Mouse (Mus musculus): Measurements from ENCODE around the gene Gm49384. TPM values are rescaled to one million over a fixed set of nuclear protein-coding genes. Genes with fewer than 3 reads are reported as not detected.
A peak's percentile ranks its signal among the peaks of the same experiment; 100 is the strongest.

Gm49384 gene
- polyA plus RNA-seq, 1 experiment from 2014 or later, result 25.8 TPM

DNA sequence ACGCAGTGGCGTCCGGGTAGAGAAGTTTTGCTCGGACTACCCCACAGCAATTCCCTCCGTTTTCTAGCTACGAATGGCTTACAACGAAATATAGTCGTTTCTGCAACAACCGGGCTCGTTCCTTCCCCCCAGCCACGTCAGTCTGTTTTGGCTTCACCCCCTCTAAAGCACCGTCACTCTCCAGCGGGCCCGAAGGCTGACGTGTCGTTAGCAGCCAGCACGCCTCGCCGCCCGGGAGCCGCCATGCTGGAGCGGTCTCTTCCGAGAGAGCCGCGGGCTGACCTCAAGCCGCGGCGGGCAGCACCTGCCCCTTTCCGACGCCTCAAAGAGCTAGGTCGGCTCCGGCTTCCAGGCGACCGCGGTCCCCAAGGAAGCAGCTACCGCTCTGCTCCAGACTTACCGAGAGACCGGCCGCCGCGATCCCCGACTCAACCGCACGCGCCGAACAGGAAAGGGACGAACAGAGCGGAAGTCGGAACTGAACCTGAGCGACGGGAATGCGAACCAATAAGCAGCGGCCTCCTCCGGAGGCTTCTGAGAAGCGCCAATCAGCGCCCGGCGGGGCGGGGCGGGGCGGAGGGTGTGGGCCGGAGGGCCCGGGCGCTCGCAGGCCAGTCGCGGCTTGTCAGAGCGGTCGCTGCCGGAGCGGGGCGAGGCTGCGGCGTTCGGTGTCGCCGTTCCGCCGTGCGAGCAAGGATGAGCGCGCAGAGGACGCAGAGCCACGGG, 20.3 kb downstream of the Gm49384 start, which contains the start of the genes Rpl36al and Mgat2:
Gene Rpl36al (minus strand): TSS at position 501 of the 726 bp plus-strand sequence.
Gene Mgat2 (plus strand): TSS at position 575 of the 726 bp plus-strand sequence.
- H3K4me3 ChIP-seq (ENCODE audit: low read depth, low read length), result peak within 1 kb of the TSS; percentile 88
- peaks cover 16% of the 10 kb centered on the region for H3K4me1 ChIP-seq (replicated peaks; ENCODE audit: control insufficient read depth, insufficient read depth, low read length)
- ATAC-seq (replicated peaks; ENCODE audit: low FRiP score, low TSS enrichment, low read depth), result peak; percentile 98
- peak within 1 kb of the TSS; percentile 89 for H3K4me2 ChIP-seq (ENCODE audit: low read length)
- H3K9ac ChIP-seq (ENCODE audit: low read length), result peak within 1 kb of the TSS; percentile 81
- H3K27ac ChIP-seq (ENCODE audit: low read depth), result peak within 1 kb of the TSS; percentile 83
- WGBS, result under 1% methylated on average over 77 of the region's 84 CpGs
- H3K9me3 ChIP-seq (ENCODE audit: control insufficient read depth, low read length), result no peaks in the 10 kb centered on the region
- H3K27me3 ChIP-seq (replicated peaks; ENCODE audit: control insufficient read depth, insufficient read depth, low read length), result no peaks in the 10 kb centered on the region
- DNase-seq (ENCODE audit: low spot score), result peak; percentile 97
- H3K36me3 ChIP-seq (ENCODE audit: control insufficient read depth, insufficient read depth, low read length), result peaks cover 23% of the 10 kb centered on the region

DNA sequence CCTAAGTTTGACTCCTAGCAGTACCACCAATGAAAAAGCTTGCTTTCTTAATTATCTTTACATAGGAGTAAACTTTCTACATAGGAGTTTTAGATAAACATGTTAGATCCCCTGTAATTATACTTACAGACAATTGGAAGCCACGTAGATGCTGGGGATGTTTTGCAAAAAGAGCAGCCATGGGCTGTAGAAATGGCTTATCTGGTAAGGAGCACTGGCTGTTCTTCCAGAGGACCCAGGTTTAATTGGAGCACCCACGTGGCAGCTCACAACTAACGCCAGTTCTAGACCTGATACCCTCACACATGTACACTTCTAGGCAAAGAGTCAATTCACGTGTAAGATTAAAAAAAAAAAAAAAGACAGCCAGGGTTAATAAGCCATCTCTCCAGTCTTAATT, 22.3 kb downstream of the Gm49384 start:
- WGBS, result 85% methylated on average over 4 of the region's 4 CpGs

DNA sequence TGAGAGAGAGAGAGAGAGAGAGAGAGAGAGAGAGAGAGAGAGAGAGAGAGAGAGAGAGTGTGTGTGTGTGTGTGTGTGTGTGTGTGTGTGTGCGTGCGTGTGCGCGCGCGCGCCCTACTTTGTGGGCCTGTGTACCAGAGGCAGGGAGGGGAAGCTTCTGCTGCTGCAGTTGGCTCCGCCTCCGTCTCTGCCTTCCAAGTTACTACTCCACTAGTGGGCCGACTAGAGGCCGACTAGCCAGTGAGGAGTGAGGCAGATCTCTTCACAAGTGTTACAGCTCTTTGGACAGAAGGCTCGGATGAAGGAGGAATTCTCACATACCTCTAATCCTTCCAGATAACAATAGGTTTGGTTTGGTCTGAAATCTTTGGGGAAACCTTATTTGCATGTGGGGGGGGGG, 24.7 kb downstream of the Gm49384 start:
- no peaks in the 10 kb centered on the region for H3K27me3 ChIP-seq (replicated peaks; ENCODE audit: control insufficient read depth, insufficient read depth, low read length)
- H3K36me3 ChIP-seq (ENCODE audit: control insufficient read depth, insufficient read depth, low read length), result peaks cover 35% of the 10 kb centered on the region
- 62% methylated on average over 12 of the region's 12 CpGs for WGBS
- H3K9me3 ChIP-seq (ENCODE audit: control insufficient read depth, low read length), result no peaks in the 10 kb centered on the region
- no peak overlapping the region for H3K4me2 ChIP-seq (ENCODE audit: low read length)
- H3K4me1 ChIP-seq (replicated peaks; ENCODE audit: control insufficient read depth, insufficient read depth, low read length), result no peaks in the 10 kb centered on the region
- no peak for ATAC-seq (replicated peaks; ENCODE audit: low FRiP score, low TSS enrichment, low read depth)
- no peak for DNase-seq (ENCODE audit: low spot score)
- H3K9ac ChIP-seq (ENCODE audit: low read length), result no peak overlapping the region
- H3K4me3 ChIP-seq (ENCODE audit: low read depth, low read length), result no peak overlapping the region
- H3K27ac ChIP-seq (ENCODE audit: low read depth), result no peak overlapping the region

More for the DNA sequence above, 22.3 kb downstream of the Gm49384 start:
- DNase-seq (ENCODE audit: low spot score), result no peak
- H3K27me3 ChIP-seq (replicated peaks; ENCODE audit: control insufficient read depth, insufficient read depth, low read length), result no peaks in the 10 kb centered on the region
- H3K9ac ChIP-seq (ENCODE audit: low read length), result no peak overlapping the region
- no peak overlapping the region for H3K4me2 ChIP-seq (ENCODE audit: low read length)
- no peaks in the 10 kb centered on the region for H3K9me3 ChIP-seq (ENCODE audit: control insufficient read depth, low read length)
- peaks cover 9% of the 10 kb centered on the region for H3K4me1 ChIP-seq (replicated peaks; ENCODE audit: control insufficient read depth, insufficient read depth, low read length)
- H3K4me3 ChIP-seq (ENCODE audit: low read depth, low read length), result no peak overlapping the region
- ATAC-seq (replicated peaks; ENCODE audit: low FRiP score, low TSS enrichment, low read depth), result no peak
- H3K36me3 ChIP-seq (ENCODE audit: control insufficient read depth, insufficient read depth, low read length), result peaks cover 16% of the 10 kb centered on the region
- H3K27ac ChIP-seq (ENCODE audit: low read depth), result no peak overlapping the region

DNA sequence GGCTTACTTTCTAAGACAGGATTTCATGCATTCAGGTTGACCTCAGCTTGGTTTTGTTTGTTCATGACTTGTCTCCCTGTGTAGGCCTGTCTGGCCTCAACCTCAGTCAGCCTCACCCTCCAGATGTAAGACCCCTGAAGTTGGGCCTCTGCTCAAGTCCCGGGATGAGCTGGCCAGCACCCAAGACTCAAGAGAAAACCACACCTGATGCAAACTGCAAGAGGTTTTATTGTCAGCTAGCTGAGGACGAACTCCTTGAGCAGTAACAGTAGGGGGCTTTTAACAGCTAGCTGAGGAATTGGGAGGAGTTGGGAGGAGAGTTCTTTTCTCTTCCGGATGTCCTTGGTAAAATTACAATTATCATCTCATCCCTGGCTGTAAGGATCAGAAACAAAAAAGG, 26.5 kb downstream of the Gm49384 start:
- no peak overlapping the region for H3K9ac ChIP-seq (ENCODE audit: low read length)
- H3K4me3 ChIP-seq (ENCODE audit: low read depth, low read length), result no peak overlapping the region
- H3K36me3 ChIP-seq (ENCODE audit: control insufficient read depth, insufficient read depth, low read length), result peaks cover 48% of the 10 kb centered on the region
- no peak overlapping the region for H3K27ac ChIP-seq (ENCODE audit: low read depth)
- DNase-seq (ENCODE audit: low spot score) (no peak), ATAC-seq (replicated peaks; ENCODE audit: low FRiP score, low TSS enrichment, low read depth) (no peak)
- no peaks in the 10 kb centered on the region for H3K27me3 ChIP-seq (replicated peaks; ENCODE audit: control insufficient read depth, insufficient read depth, low read length)
- no peaks in the 10 kb centered on the region for H3K4me1 ChIP-seq (replicated peaks; ENCODE audit: control insufficient read depth, insufficient read depth, low read length)
- no peaks in the 10 kb centered on the region for H3K9me3 ChIP-seq (ENCODE audit: control insufficient read depth, low read length)
- 88% methylated on average over 3 of the region's 3 CpGs for WGBS
- no peak overlapping the region for H3K4me2 ChIP-seq (ENCODE audit: low read length)

DNA sequence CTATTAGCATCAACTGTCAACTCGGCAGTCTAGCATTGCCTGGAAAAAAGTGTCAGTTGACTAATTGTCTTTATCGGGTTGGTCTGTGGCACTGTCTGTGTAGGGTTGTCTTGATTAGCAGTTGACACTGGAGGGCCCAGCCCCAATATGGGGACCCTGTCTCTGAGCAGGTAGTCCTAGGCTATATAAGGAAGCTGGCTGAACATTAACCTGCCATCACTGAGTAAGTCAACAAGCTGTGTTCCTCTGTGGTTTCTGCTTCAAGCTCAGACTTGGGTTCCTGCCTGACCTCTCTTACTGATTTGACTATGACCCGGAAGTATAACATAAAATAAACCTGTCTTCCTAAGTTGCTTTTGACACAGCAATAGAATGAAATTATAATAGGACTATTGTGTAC, 28.1 kb downstream of the Gm49384 start:
- WGBS, result 86% methylated on average over 3 of the region's 3 CpGs
- no peak overlapping the region for H3K4me2 ChIP-seq (ENCODE audit: low read length)
- no peaks in the 10 kb centered on the region for H3K4me1 ChIP-seq (replicated peaks; ENCODE audit: control insufficient read depth, insufficient read depth, low read length)
- no peak overlapping the region for H3K27ac ChIP-seq (ENCODE audit: low read depth)
- no peaks in the 10 kb centered on the region for H3K27me3 ChIP-seq (replicated peaks; ENCODE audit: control insufficient read depth, insufficient read depth, low read length)
- H3K36me3 ChIP-seq (ENCODE audit: control insufficient read depth, insufficient read depth, low read length), result peaks cover 38% of the 10 kb centered on the region
- no peak overlapping the region for H3K4me3 ChIP-seq (ENCODE audit: low read depth, low read length)
- ATAC-seq (replicated peaks; ENCODE audit: low FRiP score, low TSS enrichment, low read depth) (no peak), DNase-seq (ENCODE audit: low spot score) (no peak)
- no peak overlapping the region for H3K9ac ChIP-seq (ENCODE audit: low read length)
- no peaks in the 10 kb centered on the region for H3K9me3 ChIP-seq (ENCODE audit: control insufficient read depth, low read length)

DNA sequence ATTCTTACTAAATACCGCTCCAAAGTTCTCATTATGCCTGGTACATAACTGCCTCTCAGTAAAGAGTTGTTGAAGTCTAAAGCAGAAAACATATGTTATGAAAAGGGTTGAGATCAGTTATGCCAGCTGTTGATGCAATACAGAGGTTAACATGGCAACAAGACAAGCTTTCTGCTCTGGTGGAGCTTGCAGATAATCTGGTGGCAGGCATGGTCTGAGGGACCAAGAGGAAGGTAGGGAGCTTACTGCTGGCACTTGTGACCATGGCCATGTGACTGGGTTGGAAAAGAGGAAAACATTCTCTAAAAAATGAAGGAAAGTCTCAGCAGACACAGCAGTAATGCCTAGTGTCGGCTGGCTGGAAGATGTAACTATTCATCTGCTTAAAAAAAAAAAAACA, 32.8 kb downstream of the Gm49384 start:
- no peak overlapping the region for H3K4me3 ChIP-seq (ENCODE audit: low read depth, low read length)
- H3K27me3 ChIP-seq (replicated peaks; ENCODE audit: control insufficient read depth, insufficient read depth, low read length), result no peaks in the 10 kb centered on the region
- ATAC-seq (replicated peaks; ENCODE audit: low FRiP score, low TSS enrichment, low read depth) (no peak), DNase-seq (ENCODE audit: low spot score) (no peak)
- no peak overlapping the region for H3K9ac ChIP-seq (ENCODE audit: low read length)
- no peaks in the 10 kb centered on the region for H3K9me3 ChIP-seq (ENCODE audit: control insufficient read depth, low read length)
- H3K4me1 ChIP-seq (replicated peaks; ENCODE audit: control insufficient read depth, insufficient read depth, low read length), result peaks cover 12% of the 10 kb centered on the region
- H3K4me2 ChIP-seq (ENCODE audit: low read length), result no peak overlapping the region
- 90% methylated on average over 2 of the region's 2 CpGs for WGBS
- peaks cover 27% of the 10 kb centered on the region for H3K36me3 ChIP-seq (ENCODE audit: control insufficient read depth, insufficient read depth, low read length)
- no peak overlapping the region for H3K27ac ChIP-seq (ENCODE audit: low read depth)

DNA sequence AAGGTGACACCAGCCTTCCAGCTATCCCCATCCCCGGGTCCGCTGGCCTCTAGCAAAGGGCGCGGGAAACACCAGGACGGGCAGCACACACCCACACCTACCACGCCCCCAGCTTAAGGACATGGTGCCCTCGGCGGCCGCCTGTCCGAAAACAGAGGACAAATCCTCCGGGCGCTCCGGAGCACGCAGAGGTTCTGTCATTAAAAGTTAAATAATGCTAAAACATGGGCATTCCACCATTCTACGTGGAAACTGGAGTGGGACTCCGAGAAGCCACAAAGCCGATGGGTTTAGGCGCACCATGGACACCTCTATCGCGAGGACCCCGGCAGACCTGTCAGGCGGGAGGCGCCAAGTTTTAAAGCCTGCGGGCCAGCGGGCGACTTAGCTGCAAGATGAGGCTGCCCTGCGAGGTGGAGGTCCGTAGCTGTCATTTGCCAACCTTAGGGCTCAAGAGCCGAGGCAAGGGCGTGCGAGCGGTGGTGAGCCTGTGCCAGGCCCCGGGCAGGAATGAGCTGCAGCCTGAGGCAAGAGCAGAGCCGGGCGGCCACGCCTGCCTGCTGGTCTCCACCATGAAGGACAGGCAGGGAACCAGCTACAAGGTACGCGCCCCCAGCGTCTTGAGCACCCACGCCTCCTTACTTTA, 35.5 kb downstream of the Gm49384 start, which contains the start of gene Lrr1:
Gene Lrr1 (plus strand): TSS at position 354 of the 646 bp plus-strand sequence.
- Histone ChIP-seq H3K4me3 (ENCODE audit: low read depth, low read length) (peak within 1 kb of the TSS; percentile 74), H3K4me2 (ENCODE audit: low read length) (peak within 1 kb of the TSS; percentile 88), H3K4me1 (replicated peaks; ENCODE audit: control insufficient read depth, insufficient read depth, low read length) (peaks cover 12% of the 10 kb centered on the region), H3K9ac (ENCODE audit: low read length) (peak within 1 kb of the TSS; percentile 66), H3K9me3 (ENCODE audit: control insufficient read depth, low read length) (no peaks in the 10 kb centered on the region), H3K36me3 (ENCODE audit: control insufficient read depth, insufficient read depth, low read length) (peaks cover 7% of the 10 kb centered on the region; the same call in 1 of the 2 replicates), H3K27ac (ENCODE audit: low read depth) (peak within 1 kb of the TSS; percentile 65; the same call in 1 of the 2 replicates), H3K27me3 (replicated peaks; ENCODE audit: control insufficient read depth, insufficient read depth, low read length) (no peaks in the 10 kb centered on the region)
- under 1% methylated on average over 40 of the region's 40 CpGs for WGBS
- DNase-seq (ENCODE audit: low spot score) (peak; percentile 98), ATAC-seq (replicated peaks; ENCODE audit: low FRiP score, low TSS enrichment, low read depth) (peak; percentile 91)

DNA sequence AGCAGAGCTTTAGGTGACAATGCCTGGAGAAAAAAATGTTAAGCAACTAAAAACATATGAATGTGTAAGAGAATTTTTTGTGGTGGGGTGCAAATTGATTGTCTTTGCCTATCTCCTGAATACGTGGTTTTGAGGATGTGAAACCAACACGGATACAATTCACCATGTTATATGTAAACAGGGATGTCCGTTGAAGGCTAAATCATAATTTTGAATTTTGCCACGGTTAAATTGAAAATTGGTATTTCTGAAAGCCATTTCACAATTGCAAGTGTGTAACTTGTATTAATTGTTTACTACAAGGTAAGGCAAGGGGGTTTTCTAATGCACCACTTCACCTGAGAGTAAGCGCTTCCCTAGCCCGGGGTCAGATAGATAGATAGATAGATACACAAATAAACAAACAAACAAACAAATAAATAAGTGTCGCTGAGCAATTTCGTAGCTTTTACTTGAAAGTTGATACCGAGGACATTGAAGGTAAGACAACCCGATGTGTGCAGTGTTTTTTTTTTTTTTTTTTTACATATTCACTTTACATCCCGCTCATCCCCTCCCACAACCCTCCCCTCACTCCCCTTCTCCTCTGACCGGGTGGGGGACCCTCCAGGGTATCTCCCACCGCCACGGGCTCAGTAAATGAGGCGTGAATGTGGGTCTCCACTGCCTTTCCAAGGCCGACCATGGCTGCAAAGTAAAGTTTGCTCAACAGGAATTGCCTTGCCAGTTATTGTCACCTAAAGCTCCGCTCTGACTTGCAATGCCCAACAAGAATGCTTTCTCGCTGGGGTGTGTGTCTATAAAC, 36.2 kb downstream of the Gm49384 start:
- 7% methylated on average over 18 of the region's 18 CpGs for WGBS
- peak overlapping the region; percentile 88 for H3K4me2 ChIP-seq (ENCODE audit: low read length)
- H3K27ac ChIP-seq (ENCODE audit: low read depth), result no peak overlapping the region; the same call in 1 of the 2 replicates
- no peak for DNase-seq (ENCODE audit: low spot score)
- no peaks in the 10 kb centered on the region for H3K36me3 ChIP-seq (ENCODE audit: control insufficient read depth, insufficient read depth, low read length)
- no peaks in the 10 kb centered on the region for H3K9me3 ChIP-seq (ENCODE audit: control insufficient read depth, low read length)
- peak overlapping the region; percentile 74 for H3K4me3 ChIP-seq (ENCODE audit: low read depth, low read length)
- peaks cover 12% of the 10 kb centered on the region for H3K4me1 ChIP-seq (replicated peaks; ENCODE audit: control insufficient read depth, insufficient read depth, low read length)
- H3K27me3 ChIP-seq (replicated peaks; ENCODE audit: control insufficient read depth, insufficient read depth, low read length), result no peaks in the 10 kb centered on the region
- peak overlapping the region; percentile 66 for H3K9ac ChIP-seq (ENCODE audit: low read length)
- peak; percentile 20; the same call in 1 of the 2 replicates for ATAC-seq (replicated peaks; ENCODE audit: low FRiP score, low TSS enrichment, low read depth)

All from intestine, embryonic 14.5 days (tissue).